Mouse (Mus musculus): ENCODE data around the gene Cbx3.
"Not testable (repeated sequence)": the region's sequence is repeated elsewhere in the genome, so short reads cannot be mapped to it uniquely, and the experiment has no call there.

Cbx3 gene

DNA sequence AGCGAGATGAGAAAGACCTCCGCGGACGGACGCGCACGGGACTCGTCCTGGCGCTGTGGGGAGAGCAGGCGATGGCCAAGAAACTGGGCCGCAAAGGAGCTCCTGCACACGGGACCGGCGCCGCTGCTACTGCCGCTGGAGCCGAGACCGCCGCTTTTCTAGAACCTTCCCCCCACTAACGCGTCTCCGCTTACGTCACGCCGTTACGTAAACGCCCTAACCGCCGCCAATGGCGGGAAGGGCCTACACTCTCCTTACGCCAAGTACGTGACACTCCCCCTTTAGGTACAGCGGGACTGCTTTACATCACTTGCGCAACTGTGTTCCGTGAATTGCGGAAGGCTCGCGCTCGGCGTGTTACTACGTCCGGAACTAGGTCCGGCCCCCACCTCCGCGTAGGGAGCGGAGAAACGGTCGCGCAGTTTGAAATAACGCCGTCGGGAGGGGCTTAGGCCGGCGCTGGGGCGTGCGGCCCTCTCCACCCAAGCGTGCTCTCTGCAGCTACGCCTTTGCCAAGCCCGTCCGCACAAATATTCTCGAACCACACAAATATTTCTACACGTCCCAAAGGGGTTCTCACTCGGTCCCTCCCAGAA is 347 bp upstream of the Cbx3 start, which contains the start of gene Hnrnpa2b1:
TSS of gene Hnrnpa2b1 (minus strand) at position 180 of the 596 bp plus-strand sequence.
- peak; percentile 98 for DNase-seq (ENCODE audit: low spot score in 2 of 2)

DNA sequence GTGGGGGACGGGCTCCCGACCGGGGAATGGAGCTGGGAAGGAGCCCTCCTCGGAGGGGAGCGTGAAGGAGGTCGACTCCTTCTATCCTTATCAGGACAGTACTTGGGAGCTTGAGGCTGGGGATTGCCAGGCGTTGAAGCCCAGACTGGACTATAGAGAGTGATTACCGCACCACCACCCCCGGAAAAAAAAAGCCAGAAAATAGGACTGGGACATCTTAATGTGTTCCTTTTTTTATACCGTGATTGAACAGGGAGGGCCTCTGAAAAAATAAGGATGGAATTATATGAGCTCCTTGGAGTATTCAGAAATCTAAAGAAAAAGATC is 982 bp downstream of the Cbx3 start:
- no peak for DNase-seq (ENCODE audit: low spot score in 2 of 2)

DNA sequence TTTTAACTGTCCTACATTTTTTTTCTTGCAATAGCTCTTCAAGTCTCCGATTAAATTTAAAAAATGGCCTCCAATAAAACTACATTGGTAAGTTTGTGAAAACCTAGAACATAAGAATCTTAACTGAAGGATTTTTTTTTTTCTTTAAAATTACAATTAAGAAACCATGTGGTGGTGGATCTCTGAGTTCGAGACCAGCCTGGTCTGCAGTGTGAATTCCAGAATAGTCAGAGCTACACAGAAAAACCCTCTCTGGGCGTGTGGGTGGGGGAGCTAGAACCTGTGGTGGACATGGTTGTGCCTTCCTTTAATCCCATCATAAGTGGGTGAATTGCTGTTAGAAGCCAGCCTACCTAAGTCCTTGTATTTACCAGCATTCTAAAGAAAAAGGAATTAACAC is 1.6 kb downstream of the Cbx3 start:
- DNase-seq (ENCODE audit: low spot score in 2 of 2) = no peak

DNA sequence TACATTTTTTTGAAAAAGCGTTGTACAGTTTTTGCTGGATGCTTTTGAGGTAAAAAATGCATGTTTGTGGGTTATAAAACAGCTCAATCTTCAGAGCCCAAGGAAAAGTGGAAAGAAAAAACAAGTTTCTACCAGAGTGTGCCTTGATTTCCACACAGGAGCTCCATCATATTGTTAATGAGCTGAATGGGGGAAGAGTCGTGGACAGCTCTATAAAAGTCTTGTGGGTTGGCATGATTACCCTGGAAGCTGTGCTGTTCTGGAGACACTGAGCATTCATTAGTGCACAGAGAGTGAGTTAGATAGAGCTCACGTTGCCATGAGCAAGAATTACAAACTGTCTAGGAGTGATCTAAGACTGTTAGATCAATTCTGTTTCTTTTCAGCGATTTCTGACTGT is 2.1 kb downstream of the Cbx3 start:
- DNase-seq (ENCODE audit: low spot score in 2 of 2) = no peak

DNA sequence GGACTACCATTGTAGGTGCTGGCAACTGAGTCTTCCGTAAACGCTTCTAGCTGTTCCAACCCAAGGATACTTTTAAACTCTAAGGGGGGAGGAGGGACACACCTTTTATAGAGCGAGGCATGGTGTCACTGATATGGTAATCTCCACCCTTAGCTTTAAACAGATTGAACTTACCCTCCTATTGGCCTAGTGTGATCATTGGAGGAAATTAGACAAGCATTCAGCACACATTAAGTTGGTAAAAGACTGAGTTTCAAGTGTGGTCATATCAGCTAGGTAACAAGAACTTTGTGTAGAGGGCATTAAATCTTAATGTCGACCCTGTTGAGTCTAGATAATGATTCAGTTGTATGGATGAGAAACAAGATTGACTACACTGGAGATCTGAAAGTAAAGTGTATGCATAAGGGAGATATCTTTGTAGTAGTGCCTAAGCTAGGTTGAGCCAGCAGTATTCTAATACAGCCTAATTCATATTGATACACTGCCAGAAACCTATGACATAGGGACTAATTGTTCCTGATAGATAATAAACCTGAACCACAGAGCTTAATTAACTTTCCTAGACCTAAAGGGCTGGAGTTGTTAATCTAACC is 9.1 kb downstream of the Cbx3 start:
- no peak for DNase-seq (ENCODE audit: low spot score in 2 of 2)

DNA sequence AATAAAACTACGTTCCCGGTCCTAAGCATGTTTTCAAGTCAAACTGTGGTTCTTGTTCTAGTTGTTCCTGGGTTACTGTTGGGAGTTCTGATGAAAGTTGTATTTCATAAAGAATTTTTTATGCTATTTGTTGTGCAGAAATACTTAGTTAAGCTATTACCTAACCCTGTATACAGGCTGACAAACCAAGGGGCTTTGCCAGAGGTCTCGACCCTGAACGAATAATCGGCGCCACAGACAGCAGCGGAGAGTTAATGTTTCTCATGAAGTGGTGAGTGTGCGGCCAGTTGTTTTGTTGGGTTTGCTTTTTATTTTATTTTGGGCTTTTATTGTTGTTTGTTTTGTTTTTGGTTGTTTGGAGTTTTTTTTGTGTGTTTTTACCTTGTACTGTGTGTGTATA is 11.4 kb downstream of the Cbx3 start:
- no peak for DNase-seq (ENCODE audit: low spot score in 2 of 2)

DNA sequence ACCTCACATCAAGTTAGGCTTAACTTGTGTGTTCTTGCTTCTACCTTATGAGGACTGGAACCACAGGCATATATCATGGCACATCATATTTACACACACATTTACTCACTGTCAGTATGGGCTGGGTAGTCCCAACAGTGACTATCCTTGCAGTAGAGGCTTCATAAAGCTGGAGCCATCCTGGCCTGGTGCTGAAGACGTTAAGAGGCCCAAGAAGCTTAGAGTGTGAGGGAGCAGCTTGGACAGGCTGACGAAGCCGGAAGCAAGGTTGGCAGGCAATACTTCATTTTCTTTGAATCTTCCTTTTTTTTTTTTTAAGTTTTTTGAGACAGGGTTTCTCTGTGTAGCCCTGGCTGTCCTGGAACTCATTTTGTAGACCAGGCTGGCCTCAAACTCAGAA is 13.7 kb downstream of the Cbx3 start:
- DNase-seq (ENCODE audit: low spot score in 2 of 2) = no peak

DNA sequence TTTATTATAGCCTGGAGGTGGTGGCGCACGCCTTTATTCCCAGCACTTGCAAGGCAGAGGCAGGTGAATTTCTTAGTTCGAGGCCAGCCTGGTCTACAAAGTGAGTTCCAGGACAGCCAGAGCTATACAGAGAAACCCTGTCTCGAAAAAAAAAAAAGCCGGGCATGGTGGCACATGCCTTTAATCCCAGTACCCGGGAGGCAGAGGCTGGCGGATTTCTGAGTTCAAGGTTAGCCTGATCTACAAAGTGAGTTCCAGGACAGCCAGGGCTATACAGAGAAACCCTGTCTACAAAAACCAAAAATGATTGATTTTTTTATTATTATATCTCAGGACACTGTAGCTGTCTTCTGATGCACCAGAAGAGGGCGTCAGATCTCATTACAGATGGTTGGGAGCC is 14.4 kb downstream of the Cbx3 start:
- not testable (repeated sequence) for DNase-seq (ENCODE audit: low spot score in 2 of 2)

DNA sequence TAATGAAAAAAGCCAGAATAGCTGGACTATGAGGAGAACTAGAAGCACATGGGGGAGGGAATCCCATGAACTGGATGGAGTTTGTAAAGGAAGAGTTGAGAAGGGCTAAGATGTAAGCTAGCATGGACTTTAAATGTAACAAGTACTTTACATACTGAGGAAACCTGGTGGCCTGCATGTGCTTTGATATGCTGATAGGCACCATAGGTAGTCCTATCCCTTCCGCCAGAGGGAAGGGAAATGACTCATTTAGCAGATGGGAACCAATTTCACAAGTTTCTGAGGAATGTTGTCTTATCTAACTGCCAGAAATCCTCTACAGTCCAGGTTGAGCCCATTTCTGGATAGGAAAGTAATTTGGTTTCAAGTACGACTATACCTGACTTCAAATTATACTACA is 15.5 kb downstream of the Cbx3 start:
- no peak for DNase-seq (ENCODE audit: low spot score in 2 of 2)

DNA sequence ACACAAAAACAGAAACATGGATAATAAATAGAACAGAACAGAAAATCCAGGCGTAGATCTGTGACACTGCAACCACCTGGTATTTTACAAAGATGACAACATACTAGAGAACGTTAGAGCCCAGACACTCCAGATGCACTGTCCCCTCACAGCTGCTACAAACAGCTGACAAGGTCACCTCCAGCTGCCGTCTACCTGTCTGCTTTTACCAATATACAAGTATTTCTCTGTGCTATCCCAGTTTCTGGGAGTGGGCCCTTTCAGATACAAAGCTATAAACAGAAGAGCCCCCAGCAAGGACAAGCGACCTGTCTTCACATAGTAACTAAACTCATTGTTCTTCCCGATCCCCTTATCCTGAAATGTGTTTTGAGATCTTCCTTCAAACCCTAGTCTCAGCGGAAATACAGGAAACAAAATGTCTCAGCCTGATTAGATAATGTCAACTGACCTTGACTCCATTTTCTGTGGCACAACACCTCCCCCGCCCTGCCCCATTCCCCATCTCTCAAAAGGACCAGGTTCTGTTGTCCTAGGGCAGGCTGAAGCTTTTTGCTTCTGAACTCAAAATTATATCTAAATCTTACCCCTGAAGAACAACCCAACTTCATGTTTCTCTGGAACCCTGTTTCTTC is 16.0 kb downstream of the Cbx3 start:
- no peak for DNase-seq (ENCODE audit: low spot score in 2 of 2)

DNA sequence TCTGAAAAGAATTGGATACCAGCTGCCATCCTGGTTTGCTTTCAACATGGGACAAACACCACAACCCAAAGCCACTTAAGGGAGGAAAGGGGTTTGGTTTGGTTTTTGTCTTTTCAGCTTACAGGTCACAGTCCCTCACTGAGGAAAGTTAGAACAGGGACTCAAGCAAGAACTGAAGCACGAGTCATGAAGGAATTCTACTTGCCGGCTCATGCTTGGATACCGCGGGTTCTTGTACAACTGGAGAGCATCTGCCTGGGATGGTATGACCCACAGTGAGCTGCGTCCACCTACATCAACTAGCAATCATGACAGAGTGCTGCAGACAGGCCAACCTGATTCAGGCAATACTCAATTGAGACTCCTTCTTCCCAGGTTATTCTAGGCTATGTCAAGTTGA is 16.6 kb downstream of the Cbx3 start:
- DNase-seq (ENCODE audit: low spot score in 2 of 2) = no peak

DNA sequence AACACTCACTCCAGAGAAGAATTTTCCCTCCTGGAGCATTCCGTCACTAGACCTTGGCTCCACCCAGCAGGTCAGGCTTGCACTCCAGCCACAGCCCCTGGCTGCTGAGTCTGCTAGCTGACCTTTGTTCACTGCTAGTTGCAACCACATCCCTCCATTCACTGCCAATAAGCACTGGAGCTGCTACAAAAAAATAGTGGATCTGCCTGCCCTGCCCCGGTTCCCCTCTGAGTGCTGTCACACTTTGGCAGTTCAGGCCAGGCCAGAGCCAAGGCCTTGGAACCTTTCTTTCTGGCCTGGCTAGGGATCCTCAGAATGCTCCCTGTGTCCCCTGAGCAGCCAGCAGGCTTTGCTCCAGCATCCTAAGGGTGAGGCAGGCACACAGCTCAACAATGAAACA is 19.6 kb downstream of the Cbx3 start:
- no peak for DNase-seq (ENCODE audit: low spot score in 2 of 2)

DNA sequence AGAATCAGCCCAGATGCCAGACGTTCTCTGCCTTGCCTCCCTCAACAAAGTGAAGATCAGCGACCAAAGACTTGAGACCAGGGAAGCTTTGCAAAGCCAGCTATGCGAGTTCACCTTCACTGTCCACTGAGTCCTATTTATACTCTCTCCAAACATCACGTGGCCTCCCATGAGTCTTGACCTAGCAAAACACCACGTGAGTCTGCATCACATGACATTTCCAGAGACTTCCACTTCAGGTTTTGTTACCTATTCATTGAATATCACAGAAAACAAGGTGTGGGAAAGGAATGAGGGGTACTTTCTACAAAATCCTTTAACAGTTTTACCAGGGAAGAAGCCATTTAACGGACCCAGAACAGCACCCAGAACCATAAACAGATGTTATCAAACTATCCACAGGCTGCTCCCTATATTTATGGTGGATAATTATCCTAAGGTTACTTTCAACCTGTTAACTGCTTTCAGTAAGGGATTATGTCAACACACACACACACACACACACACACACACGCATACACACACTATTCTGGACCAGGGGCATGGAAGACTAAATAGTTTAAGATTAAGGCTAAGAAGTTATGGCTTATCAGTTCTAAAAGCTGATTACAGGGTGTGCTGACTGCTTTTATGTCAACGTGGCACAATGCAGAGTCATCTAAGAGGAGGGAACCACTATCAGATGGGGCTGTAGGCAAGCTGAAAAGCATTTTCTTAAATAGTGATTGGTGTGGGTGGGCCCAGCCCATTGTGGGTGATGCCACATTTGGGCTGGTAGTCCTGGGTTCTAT is 27.4 kb downstream of the Cbx3 start:
- DNase-seq (ENCODE audit: low spot score in 2 of 2) = no peak

DNA sequence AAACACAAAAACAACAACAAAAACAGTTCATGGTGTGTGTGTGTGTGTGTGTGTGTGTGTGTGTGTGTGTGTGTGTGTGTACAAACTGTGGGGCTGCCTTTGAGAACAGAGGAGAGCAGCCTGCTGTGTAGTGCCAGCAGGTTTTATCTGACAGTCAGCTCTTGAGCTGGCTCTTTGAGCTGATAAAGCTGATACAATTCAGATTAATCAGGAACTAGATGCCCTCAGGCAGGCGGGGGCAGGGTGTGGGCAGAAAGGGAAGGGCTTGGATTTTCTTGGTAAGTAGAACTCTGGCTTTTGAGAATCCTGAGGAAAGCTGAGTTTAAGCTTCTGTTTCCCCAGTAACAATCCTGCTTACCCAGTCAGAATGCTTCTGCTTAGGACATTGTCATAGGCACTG is 35.5 kb downstream of the Cbx3 start:
- no peak for DNase-seq (ENCODE audit: low spot score in 2 of 2)

DNA sequence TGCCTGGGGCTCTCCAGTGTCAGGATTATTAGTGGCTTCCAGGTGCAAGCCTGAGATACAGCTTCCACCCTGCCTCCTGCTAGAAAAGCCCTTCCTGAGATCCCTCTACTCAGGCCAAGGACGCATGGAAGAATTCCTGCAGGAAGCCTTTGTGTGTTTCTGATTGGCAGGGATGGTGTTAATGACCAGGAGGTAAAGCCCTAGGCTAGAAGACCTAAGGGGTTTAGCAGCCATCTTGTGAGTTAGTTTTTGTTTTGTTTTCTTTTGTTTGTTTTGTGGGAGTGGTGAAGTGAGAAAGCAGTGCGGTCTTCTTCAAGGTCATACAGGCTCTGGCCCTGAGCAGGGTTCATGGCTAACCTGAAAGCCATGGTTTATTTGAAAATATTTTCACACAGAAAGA is 37.4 kb downstream of the Cbx3 start:
- DNase-seq (ENCODE audit: low spot score in 2 of 2) = no peak

DNA sequence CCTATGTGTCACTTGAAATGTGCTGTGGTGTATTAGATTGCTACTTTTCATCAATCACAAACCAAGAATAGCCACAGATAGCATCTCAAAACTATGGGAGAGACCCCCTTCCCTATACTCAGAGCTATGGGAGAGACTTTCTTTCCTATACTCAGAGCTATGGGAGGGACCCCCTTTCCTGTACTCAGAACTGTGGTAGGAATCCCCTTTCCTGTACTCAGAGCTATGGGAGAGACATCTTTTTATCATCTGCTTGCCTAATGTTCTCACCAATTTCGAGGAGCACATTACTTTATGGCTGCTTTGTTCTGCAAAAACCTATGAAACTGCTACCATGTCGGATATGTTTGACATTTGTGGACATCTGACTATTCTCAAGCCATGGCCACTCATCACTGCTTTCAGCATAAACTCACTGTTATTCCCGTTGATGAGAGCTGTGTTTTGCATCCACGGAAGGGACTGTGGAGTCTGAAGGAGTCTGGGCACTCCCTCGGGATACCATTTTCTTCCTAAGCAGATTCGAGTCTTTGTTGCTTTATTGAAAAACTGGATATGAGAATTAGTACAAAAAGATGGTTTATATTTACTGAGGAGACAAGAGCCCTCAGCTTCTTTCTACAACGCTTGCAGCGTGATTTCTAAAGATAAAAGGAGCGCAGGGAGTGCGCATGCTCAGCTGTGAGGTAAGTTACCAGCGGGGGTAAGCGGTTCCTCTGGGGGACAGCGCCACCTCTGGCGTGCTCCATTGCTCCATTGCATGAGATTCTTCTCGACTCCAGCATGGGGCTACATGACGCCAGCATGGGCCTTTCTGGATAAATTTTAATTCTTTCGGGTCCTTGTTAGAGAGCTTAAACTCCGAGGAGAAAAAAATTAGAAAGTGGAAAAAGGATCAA is 38.8 kb downstream of the Cbx3 start:
- peak; percentile 75 to 82 for DNase-seq (ENCODE audit: low spot score in 2 of 2)

DNA sequence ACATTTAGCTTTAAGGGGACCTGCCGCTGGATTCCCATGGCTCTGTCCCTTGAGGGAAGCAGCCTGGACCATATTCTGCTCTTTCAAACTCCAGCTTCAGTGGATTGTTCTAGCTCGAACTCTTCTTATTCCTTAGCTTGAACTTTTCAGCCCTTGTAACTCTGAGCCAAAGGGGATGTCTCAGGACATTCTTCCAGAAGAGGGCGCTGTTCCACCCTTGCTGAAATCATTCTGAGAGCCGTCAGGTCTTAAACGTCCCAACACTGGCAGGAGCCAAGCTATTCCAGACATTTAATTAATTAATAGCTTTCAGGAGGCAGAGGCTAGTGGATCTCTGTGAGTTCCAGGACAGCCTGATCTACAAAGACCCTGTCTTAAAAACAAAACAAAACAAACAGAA is 39.9 kb downstream of the Cbx3 start:
- peak in 1 of 2 experiments; percentile 59 for DNase-seq (ENCODE audit: low spot score in 2 of 2)

DNA sequence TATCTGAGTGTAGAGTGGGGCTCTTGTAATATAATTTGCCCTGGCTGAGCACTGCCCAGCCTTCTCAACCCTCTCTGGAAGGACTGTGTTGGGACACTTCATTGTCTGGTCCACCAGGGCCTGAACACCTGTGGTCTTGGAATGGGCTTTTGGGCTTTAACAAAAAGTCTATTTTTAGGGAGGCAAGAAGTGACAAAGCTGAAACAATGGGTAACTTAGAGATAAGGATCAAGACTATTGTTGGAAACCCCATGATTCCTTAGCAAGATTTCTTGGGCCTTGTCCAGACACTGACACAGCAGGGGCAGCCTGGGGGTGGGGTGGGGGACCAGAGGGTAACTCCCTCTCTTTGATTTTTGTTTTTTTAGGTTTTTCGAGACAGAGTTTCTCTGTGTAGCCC is 40.8 kb downstream of the Cbx3 start:
- no peak for DNase-seq (ENCODE audit: low spot score in 2 of 2)

DNA sequence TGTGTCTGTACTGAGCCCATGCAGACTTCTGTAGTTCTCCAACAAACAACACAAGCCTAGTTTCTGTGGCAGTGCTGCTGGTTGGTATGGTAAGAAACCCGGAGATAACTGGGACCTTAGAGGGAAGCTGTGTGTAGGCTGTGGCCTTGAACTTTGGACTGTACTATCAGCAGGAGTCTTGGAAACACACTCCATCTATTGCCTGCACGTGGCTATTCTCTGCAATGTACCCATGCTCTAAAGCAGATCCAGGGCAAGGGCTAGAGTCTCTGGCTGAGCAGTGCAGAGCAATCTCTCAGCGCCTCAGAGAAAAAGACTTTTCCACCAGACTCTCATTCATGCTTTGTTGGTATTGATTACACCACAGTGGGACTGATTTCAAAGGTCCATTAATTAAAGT is 43.6 kb downstream of the Cbx3 start:
- no peak for DNase-seq (ENCODE audit: low spot score in 2 of 2)

DNA sequence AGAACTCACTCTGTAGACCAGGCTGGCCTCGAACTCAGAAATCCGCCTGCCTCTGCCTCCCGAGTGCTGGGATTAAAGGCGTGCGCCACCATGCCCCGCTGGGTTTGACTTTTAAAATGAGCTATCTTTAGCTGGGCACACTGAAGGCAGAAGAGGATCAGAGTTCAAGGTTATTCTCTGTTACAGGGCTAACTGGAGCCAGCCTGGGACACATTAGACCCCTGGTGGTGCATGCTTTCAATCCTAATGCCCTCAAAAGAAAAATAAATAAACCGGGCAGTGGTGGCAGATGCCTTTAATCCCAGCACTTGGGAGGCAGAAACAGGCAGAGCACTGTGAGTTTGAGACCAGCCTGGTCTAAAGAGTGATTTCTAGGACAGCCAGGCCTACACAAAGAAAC is 44.7 kb downstream of the Cbx3 start:
- DNase-seq (ENCODE audit: low spot score in 2 of 2) = no peak

DNA sequence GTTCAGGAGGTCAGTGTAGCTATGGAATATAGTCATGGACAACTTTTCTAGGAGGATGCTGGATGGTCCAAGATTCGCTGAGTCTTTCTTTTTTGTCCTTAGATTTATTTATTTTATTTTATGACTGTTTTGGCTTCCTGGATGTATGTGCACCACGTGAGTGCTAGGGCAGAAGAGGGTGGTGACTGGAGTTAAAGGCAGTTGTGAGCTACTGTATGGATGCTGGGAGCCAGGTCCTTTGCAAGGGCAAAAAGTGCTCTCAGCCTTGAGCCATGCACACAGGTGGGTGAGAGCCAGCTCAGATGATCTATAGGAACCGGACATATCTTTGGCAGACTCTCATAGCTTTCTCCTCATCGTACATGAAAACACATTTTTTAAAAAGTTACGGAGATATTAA is 53.1 kb downstream of the Cbx3 start:
- DNase-seq (ENCODE audit: low spot score in 2 of 2) = no peak

DNA sequence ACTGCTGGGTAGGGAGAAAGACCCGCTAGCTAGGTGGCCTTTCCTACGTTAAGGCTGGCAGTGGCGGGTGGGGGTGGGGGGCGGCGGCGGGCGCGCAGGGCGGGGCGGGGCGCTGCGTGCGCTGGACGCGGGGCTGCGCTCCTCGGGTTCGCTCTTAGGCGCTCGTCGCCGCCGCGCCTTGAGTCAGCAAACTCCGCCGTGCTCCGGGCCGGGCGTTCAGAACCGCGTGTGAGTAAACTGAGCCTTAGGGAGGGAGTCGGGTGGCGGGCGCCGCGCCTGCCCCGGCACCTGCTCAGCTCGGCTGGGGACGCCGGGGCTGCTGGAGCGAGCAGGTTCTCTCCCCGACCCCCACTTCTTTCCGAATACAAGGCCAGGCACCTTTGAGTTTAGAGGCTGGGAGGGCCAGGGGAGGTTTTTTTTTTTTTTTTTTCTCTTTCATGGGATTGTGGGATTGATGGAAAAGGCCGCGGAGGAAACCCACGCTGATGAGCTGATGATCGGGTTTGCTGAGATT is 53.7 kb downstream of the Cbx3 start, which contains the start of gene Snx10:
TSS of gene Snx10 (plus strand) at position 95 of the 514 bp plus-strand sequence.
- peak; percentile 76 for DNase-seq (ENCODE audit: low spot score in 2 of 2)

Measured in right cerebral cortex, postnatal 10 days (tissue).